Mouse (Mus musculus) forebrain, postnatal 0 days (tissue): Measurements from ENCODE around the gene Cys1. TPM values are rescaled to one million over a fixed set of nuclear protein-coding genes. Genes with fewer than 3 reads are reported as not detected.

Experiments used
- ATAC-seq: fragments of 200-750 bp; cut with Nextera tagmentation; 2 replicates; pipeline ENCODE4 v1.8.0; 2017; ENCODE audit warnings: mild to moderate bottlenecking, moderate library complexity
- DNase-seq: peaks from one replicate; pipeline ENCODE4 v3.0.0-alpha.2; 2015
- H3K27ac ChIP-seq: fragments of 300-500 bp; sonication (generic); 2 replicates; pipeline ENCODE4 v1.5.1; 2014; ENCODE audit warnings: low read depth, mild to moderate bottlenecking, antibody characterized with exemption, low read length, moderate library complexity, mixed read lengths
- H3K27me3 ChIP-seq: fragments of 300-500 bp; sonication (generic); 2 replicates; pipeline ENCODE4 v1.6.1; 2014; ENCODE audit warnings: mild to moderate bottlenecking, low read length, mixed read lengths; ENCODE audit not compliant: insufficient read depth
- H3K36me3 ChIP-seq: fragments of 300-500 bp; sonication (generic); 2 replicates; pipeline ENCODE4 v1.6.1; 2014; ENCODE audit warnings: mild to moderate bottlenecking, moderate library complexity; ENCODE audit not compliant: insufficient read depth
- H3K4me1 ChIP-seq: fragments of 300-500 bp; sonication (generic); 2 replicates; pipeline ENCODE4 v1.6.1; 2014; ENCODE audit warnings: antibody characterized with exemption; ENCODE audit not compliant: insufficient read depth
- H3K4me2 ChIP-seq: fragments of 300-500 bp; sonication (generic); 2 replicates; pipeline ENCODE4 v1.6.1; 2014; ENCODE audit warnings: low read depth, mild to moderate bottlenecking, moderate library complexity
- H3K4me3 ChIP-seq: fragments of 300-500 bp; sonication (generic); 2 replicates; pipeline ENCODE4 v1.5.1; 2014; ENCODE audit warnings: low read depth, low read length, mixed read lengths
- H3K9ac ChIP-seq: fragments of 300-500 bp; sonication (generic); 2 replicates; pipeline ENCODE4 v1.6.1; 2014; ENCODE audit warnings: mild to moderate bottlenecking
- H3K9me3 ChIP-seq: fragments of 300-500 bp; sonication (generic); 2 replicates; pipeline ENCODE4 v1.6.1; 2016; ENCODE audit warnings: low read length
- CTCF ChIP-seq: sonication (generic); IDR thresholded peaks from 2 replicates; pipeline ENCODE4 v1.5.1; 2016; ENCODE audit warnings: antibody characterized with exemption, control low read depth, low read depth
- WGBS: fragments of 180-500 bp; shearing (Covaris S2); extraction: QIAGEN DNeasy Blood & Tissue Kit; methylation state at CpG from one replicate; pipeline ENCODE4 v1.1.7; 2014; 5-methylcytosine and 5-hydroxymethylcytosine counted together
- polyA plus RNA-seq: library from polyadenylated mRNA; unstranded; fragments of >200 nt; fragmentation: Nextera tagmentation; extraction: Ambion mirVana; gene quantifications from 2 replicates; pipeline ENCODE4 v1.2.1, GENCODE M21; 2015
- total RNA-seq: library from RNA; depleted of rRNA; stranded (reverse); fragments of >200 nt; gene quantifications from 2 replicates; pipeline ENCODE4 v1.2.3, GENCODE M21; 2014

Cys1 gene
- total and polyA plus RNA-seq, 2 experiments from 2014 or later, result 2.3 to 4.2 TPM

DNA sequence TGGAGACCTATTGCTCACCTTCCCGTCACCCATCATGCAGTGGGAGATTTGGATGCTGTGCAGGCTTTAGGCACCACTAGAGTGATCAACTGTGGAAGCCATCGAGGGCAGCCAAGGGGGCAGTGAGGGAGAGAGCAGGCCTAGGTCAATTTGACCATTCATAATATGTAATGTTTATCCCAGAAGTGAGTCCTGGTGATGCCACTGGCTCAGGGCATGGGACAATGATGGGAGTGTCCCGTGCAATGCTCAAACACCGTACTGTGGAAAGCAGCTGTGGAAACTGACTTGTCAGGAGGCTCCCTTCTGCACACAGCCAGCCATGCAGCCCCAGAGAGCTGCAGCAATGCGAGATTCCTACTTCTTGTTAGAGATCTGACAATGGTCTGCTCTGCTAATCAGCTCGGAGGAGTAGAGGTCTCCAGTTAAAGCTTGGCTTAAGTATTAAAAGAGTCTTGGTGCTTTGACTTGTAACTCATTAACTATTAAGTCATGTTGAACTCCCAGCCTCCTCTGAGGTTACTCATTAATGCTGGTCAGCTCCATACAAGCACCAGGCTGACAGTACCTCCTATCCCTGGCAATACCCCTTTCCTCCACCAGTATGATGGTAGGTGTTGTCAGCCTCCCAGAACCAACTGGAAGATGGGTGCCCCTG, 4.6 kb upstream of the Cys1 start:
- no peak for ATAC-seq
- Histone ChIP-seq H3K36me3 (no peaks in the 10 kb centered on the region), H3K4me1 (peaks cover 10% of the 10 kb centered on the region; the same call in 1 of the 2 replicates), H3K9me3 (no peaks in the 10 kb centered on the region), H3K4me2 (no peak overlapping the region), H3K4me3 (no peak overlapping the region), H3K27me3 (no peaks in the 10 kb centered on the region; the same call in 1 of the 2 replicates), H3K9ac (no peak overlapping the region), H3K27ac (no peak overlapping the region)
- DNase-seq, result no peak
- no peak for TF ChIP-seq CTCF
- WGBS, result 73% methylated on average over 6 of the region's 6 CpGs

DNA sequence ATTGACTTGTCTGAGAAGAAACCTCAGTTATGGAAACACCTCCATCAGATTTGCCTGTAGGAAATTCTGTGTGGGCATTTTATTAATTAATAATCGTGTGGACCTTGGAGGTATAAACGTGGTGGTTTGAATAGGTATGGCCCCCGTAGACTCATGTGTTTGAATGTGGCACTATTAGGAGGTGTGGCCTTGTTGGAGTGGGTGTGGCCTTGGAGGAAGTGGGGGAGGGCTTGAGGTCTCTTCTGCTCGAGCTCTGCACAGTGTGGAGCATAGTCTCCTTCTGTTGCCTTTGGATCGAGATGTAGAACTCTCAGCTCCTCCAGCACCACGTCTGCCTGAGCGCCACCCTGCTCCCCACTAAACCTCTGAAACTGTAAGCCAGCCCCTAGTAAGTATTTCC, 1.8 kb upstream of the Cys1 start:
- TF ChIP-seq CTCF, result no peak
- no peak overlapping the region for H3K4me2 ChIP-seq

DNA sequence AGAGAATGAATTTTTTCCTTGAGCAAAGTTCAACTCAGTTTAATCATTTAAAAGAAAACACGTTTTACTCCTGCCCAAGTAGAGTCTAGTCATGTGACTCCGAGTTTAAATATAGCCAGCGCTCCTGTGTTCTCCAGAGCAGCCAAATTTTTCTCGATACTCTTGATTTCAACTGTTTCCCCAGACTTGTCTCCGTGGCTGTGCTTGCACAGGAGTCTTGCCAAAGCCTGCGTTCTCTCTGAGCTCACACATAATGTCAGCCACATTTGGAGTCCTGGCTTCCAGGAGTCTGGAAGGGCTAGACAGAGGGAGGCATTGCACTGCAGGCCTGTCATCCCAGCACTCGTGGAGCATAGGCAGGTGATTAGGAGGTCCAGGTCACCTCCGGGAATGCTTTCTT, 950 bp upstream of the Cys1 start:
- Histone ChIP-seq H3K27ac (0 out of 2 replicates have a peak overlapping the region, but pooled peaks have one; percentile 45), H3K9me3 (no peaks in the 10 kb centered on the region), H3K4me1 (peaks cover 10% of the 10 kb centered on the region; the same call in 1 of the 2 replicates), H3K27me3 (no peaks in the 10 kb centered on the region; the same call in 1 of the 2 replicates), H3K4me2 (no peak overlapping the region), H3K4me3 (no peak overlapping the region), H3K9ac (no peak overlapping the region), H3K36me3 (no peaks in the 10 kb centered on the region)
- ATAC-seq, result peak; percentile 24; the same call in 1 of the 2 replicates
- WGBS, result 38% methylated on average over 8 of the region's 8 CpGs
- DNase-seq, result peak; percentile 63
- no peak for TF ChIP-seq CTCF

More for the DNA sequence above, 1.8 kb upstream of the Cys1 start:
- Histone ChIP-seq H3K9me3 (no peaks in the 10 kb centered on the region), H3K36me3 (no peaks in the 10 kb centered on the region), H3K27ac (no peak overlapping the region), H3K9ac (no peak overlapping the region), H3K27me3 (no peaks in the 10 kb centered on the region; the same call in 1 of the 2 replicates), H3K4me3 (no peak overlapping the region), H3K4me1 (peaks cover 10% of the 10 kb centered on the region; the same call in 1 of the 2 replicates)
- ATAC-seq (no peak), DNase-seq (no peak)
- 62% methylated on average over 7 of the region's 7 CpGs for WGBS

DNA sequence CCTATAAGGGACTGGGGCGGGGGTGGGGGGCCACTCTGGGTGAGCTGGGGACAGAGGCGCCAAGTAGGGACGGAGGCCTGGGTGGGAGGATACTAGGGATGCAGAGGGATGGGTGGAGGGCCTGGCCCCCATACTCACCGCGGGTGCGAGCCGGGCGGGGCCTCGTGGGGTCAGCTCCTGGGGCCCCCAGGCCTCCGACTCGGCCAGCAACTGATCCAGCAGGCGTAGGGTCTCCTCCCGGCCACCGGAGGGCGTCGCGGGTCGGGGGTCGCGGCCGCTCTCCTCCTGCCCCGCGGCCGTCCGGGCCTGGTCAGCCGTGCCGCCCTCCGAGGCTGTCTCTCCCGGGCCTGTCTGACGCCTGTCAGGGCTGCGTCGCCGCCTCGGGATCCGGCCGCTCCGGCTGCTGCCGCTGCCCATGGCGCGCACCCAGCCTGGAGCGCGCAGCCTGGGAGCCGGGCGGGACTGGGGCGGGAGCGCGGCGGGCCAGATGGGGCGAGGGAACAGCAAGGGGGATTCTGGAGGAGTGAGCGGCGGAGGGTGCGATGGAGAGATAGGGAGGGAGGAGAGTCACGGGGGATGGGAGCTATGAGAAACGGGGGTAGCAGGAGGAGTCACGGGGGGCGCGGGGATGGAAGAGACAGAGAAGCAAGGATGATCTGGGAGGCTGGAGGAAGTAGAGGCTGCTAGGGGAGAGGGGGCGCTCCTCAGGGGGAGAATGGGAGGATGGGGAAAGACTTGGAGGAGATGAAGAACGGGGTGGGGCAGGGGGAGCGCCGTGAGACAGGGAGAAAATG, 924 bp downstream of the Cys1 start:
- 2% methylated on average over 54 of the region's 61 CpGs for WGBS
- Histone ChIP-seq H3K27ac (peak overlapping the region; percentile 50), H3K9ac (peak overlapping the region; percentile 69), H3K4me3 (peak overlapping the region; percentile 65), H3K36me3 (no peaks in the 10 kb centered on the region), H3K4me1 (peaks cover 10% of the 10 kb centered on the region; the same call in 1 of the 2 replicates), H3K9me3 (no peaks in the 10 kb centered on the region), H3K4me2 (peak overlapping the region; percentile 94), H3K27me3 (no peaks in the 10 kb centered on the region; the same call in 1 of the 2 replicates)
- ATAC-seq (peak; percentile 88), DNase-seq (peak; percentile 73)
- TF ChIP-seq CTCF, result peak; percentile 40

DNA sequence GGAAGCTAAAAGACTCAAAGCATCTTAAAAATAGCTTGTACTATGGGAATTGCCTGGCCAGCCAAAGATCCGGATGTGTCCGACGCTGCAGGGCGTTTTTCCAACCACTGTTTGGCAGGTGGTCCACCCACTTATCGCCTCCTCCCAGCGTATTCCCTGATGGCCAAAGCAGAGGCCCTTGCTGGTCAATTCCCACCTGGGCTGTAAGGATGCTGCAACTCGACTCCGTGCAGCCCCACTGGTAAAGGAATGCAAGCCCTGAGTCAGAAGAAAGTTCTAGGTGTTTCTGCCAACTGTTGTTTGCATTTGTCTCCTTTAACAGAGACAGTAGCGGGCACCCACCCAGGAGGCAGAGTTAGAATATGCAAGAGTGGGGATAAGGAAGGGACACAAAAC, 1.5 kb downstream of the Cys1 start:
- DNase-seq, result no peak

DNA sequence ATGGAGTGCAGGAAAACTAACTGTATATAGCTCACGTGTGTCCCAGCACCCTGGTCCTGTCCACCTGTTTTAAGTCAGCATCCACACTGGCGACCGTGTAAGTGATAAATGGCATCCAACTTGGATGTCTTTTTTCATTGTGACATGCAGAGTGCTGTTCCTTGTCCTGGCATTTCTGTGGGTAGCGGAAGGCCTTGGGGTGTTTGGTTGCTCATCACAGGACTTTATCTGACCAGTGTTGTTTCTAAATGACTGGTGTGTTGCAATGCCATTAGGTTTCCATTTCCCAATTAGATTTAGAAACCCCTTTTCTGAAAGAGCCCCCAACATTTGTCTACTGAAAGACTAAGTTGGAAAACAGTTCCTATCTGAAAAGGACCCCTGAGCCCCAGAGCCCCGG, 19.5 kb downstream of the Cys1 start:
- Histone ChIP-seq H3K36me3 (peaks cover 36% of the 10 kb centered on the region), H3K27me3 (no peaks in the 10 kb centered on the region), H3K9me3 (no peaks in the 10 kb centered on the region), H3K4me2 (no peak overlapping the region), H3K9ac (no peak overlapping the region), H3K4me1 (no peaks in the 10 kb centered on the region), H3K4me3 (no peak overlapping the region), H3K27ac (no peak overlapping the region)
- 85% methylated on average over 5 of the region's 5 CpGs for WGBS
- DNase-seq (no peak), ATAC-seq (no peak)
- TF ChIP-seq CTCF, result no peak

More for the DNA sequence above, 1.5 kb downstream of the Cys1 start:
- WGBS, result 18% methylated on average over 9 of the region's 9 CpGs
- Histone ChIP-seq H3K9ac (peak overlapping the region; percentile 69), H3K4me3 (peak overlapping the region; percentile 65), H3K27me3 (no peaks in the 10 kb centered on the region; the same call in 1 of the 2 replicates), H3K36me3 (no peaks in the 10 kb centered on the region), H3K9me3 (no peaks in the 10 kb centered on the region), H3K4me2 (peak overlapping the region; percentile 94), H3K4me1 (peaks cover 10% of the 10 kb centered on the region; the same call in 1 of the 2 replicates), H3K27ac (no peak overlapping the region)
- ATAC-seq, result no peak
- TF ChIP-seq CTCF, result no peak

DNA sequence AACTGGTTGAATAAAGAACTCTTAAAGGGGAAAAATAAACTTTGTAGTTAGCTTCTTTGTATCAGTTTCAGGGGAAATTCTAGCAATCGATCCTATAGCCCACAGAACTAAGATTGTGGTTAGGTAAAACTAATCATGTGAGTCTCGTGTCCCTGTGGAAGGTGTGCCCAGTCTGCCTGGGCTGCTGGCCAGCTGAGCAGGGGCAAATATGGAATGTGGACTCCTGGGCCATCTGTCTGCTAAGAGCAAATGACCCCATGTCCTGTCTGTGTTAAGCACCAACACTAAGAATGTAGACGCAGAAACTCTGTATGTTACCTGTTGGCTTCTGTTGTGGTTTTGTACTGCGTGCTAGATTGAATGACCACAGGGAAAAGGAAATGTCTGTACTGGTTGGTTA, 20.5 kb downstream of the Cys1 start:
- no peak overlapping the region for H3K9ac ChIP-seq
- no peak overlapping the region for H3K4me3 ChIP-seq
- no peaks in the 10 kb centered on the region for H3K9me3 ChIP-seq
- peaks cover 44% of the 10 kb centered on the region for H3K36me3 ChIP-seq
- TF ChIP-seq CTCF, result no peak
- H3K4me1 ChIP-seq, result 0 out of 2 replicates have a peak, but pooled peaks cover 4% of the 10 kb centered on the region
- no peak overlapping the region for H3K4me2 ChIP-seq
- ATAC-seq (no peak), DNase-seq (no peak)
- no peak overlapping the region for H3K27ac ChIP-seq
- H3K27me3 ChIP-seq, result no peaks in the 10 kb centered on the region
- 85% methylated on average over 4 of the region's 4 CpGs for WGBS
